Mouse (Mus musculus): ENCODE results near the gene Lrrk1. TPM values are rescaled to one million over a fixed set of nuclear protein-coding genes. Genes with fewer than 3 reads are reported as not detected.

The Lrrk1 gene
- polyA plus RNA-seq, 1 experiment, result 18.9 TPM

DNA sequence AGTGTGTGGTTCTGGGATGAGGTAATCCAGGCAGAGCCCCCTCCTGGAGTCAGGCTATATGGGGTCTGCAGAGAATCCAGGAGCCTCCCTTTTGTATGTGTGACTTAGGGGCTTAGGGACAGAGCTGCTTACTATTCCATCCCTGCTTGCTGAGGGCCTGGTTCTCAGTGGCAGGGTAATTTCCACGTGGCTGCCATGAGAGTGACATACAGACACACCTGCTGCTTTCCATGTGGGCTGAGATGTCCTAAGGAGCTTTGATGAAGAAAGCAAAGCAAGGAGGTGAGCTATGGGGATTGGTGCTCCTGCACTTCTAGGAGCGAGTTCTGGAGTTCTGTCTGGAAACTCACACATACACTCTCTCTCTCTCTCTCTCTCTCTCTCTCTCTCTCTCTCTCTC lies 139.1 kb downstream of the Lrrk1 start:
- TF ChIP-seq POLR2A (IDR thresholded peaks at IDR 0.05; ENCODE audit: low read depth, low read length) (no peak), CTCF (IDR thresholded peaks at IDR 0.05; ENCODE audit: extremely low read depth, insufficient read length, insufficient replicate concordance, low read depth, low read length) (no peak)
- H3K36me3 ChIP-seq (ENCODE audit: control insufficient read depth, insufficient read depth, low read length), result no peaks in the 10 kb centered on the region
- H3K4me1 ChIP-seq (ENCODE audit: control insufficient read depth, insufficient read depth, insufficient read length, low read length), result no peaks in the 10 kb centered on the region
- 57% methylated on average over 2 of the region's 2 CpGs for WGBS
- no peak overlapping the region for H3K4me3 ChIP-seq (ENCODE audit: low read depth, low read length)
- H3K27me3 ChIP-seq (ENCODE audit: control insufficient read depth, insufficient read depth, low read length), result no peaks in the 10 kb centered on the region
- no peak overlapping the region for H3K27ac ChIP-seq (ENCODE audit: insufficient read depth, low read depth, low read length)

DNA sequence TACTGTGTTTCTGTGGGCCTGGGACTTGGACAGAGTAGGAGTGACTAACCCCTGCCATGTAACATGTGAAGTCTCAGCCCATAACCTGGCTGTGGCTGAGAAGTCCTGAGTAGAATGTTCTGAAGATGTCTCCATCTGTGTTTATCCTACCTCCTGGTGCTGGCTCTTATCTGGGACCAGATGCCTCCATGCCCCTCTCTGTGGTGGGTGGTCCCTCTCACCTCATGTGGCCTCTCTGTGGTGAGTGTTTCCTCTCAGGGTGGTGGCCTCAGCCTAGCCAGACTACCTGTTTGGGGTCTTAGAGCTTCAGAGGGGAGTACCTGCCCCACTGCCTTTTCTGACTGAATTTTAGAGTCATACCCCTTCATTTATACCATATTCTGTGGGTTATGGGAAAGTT lies 139.9 kb downstream of the Lrrk1 start:
- TF ChIP-seq CTCF (IDR thresholded peaks at IDR 0.05; ENCODE audit: extremely low read depth, insufficient read length, insufficient replicate concordance, low read depth, low read length) (no peak), POLR2A (IDR thresholded peaks at IDR 0.05; ENCODE audit: low read depth, low read length) (no peak)
- no peaks in the 10 kb centered on the region for H3K4me1 ChIP-seq (ENCODE audit: control insufficient read depth, insufficient read depth, insufficient read length, low read length)

DNA sequence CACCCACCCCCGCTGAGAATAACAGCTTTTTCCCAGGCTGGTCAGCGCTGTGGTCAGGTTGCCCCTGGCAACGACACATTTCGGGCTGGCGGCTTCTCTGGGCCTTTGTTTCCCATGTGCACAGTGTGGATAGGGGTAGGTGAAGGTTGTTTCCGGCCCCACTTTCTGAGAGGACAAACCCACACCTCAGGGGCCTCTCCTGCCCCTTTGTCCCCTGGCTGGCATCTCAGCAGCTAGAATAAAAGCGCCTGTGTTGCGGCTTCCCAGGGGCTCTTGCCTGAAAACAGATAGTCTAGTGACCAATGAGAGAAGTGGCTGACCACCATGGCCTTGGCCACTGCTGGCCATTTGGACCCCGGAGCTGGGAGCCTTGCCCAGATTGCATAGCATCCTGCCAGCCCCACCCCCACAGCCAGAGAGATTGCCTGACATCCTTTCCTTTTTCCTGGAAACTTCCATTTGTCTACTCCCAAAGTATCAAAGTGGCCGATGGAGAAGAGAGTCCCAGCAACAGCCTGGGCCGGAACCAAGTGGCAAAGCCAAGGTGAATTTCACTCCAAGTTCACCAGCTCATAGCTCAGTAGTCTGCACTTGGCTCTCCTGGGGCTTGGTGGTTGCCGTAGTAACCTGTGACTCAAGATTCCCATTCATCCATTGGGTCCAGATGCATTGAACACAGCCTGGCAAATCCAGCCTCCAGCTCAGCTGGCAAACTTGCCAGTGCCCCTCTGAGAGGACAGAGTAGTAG lies 140.7 kb downstream of the Lrrk1 start:
- H3K27ac ChIP-seq (ENCODE audit: insufficient read depth, low read depth, low read length), result no peak overlapping the region
- H3K36me3 ChIP-seq (ENCODE audit: control insufficient read depth, insufficient read depth, low read length), result no peaks in the 10 kb centered on the region
- TF ChIP-seq CTCF (IDR thresholded peaks at IDR 0.05; ENCODE audit: extremely low read depth, insufficient read length, insufficient replicate concordance, low read depth, low read length) (no peak), POLR2A (IDR thresholded peaks at IDR 0.05; ENCODE audit: low read depth, low read length) (no peak)
- WGBS, result 82% methylated on average over 12 of the region's 12 CpGs
- no peaks in the 10 kb centered on the region for H3K27me3 ChIP-seq (ENCODE audit: control insufficient read depth, insufficient read depth, low read length)
- no peaks in the 10 kb centered on the region for H3K4me1 ChIP-seq (ENCODE audit: control insufficient read depth, insufficient read depth, insufficient read length, low read length)
- no peak overlapping the region for H3K4me3 ChIP-seq (ENCODE audit: low read depth, low read length)

More for the DNA sequence above, 139.9 kb downstream of the Lrrk1 start:
- H3K4me3 ChIP-seq (ENCODE audit: low read depth, low read length), result no peak overlapping the region
- no peaks in the 10 kb centered on the region for H3K27me3 ChIP-seq (ENCODE audit: control insufficient read depth, insufficient read depth, low read length)
- H3K36me3 ChIP-seq (ENCODE audit: control insufficient read depth, insufficient read depth, low read length), result no peaks in the 10 kb centered on the region
- H3K27ac ChIP-seq (ENCODE audit: insufficient read depth, low read depth, low read length), result no peak overlapping the region

DNA sequence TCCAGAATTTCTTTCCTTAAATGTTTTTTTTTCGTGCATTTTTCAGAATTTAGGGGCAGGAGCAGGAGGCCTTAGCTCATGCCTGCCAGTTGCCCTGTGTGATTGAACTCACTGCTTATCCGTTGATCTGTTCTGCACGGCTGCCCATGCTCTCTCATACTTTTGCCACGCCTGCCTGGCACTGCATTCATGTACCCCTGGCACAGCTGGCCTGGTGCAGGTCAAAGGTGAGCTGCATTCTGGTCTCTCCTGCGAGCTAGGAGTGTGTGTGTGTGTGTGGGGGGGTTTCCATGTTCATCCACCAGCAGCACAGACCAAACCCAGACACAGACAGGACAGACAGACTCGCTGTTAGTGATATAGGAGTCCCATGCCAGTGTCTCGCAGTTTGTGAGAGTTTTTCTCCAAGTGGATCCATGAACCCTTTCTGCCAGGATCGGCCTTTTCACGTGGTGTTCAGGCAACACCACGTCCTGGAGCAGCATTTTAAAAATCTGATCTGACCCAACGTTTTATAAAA lies 141.4 kb downstream of the Lrrk1 start:
- H3K36me3 ChIP-seq (ENCODE audit: control insufficient read depth, insufficient read depth, low read length), result no peaks in the 10 kb centered on the region
- TF ChIP-seq POLR2A (IDR thresholded peaks at IDR 0.05; ENCODE audit: low read depth, low read length) (no peak), CTCF (IDR thresholded peaks at IDR 0.05; ENCODE audit: extremely low read depth, insufficient read length, insufficient replicate concordance, low read depth, low read length) (no peak)
- H3K4me3 ChIP-seq (ENCODE audit: low read depth, low read length), result no peak overlapping the region
- H3K4me1 ChIP-seq (ENCODE audit: control insufficient read depth, insufficient read depth, insufficient read length, low read length), result no peaks in the 10 kb centered on the region
- no peak overlapping the region for H3K27ac ChIP-seq (ENCODE audit: insufficient read depth, low read depth, low read length)
- no peaks in the 10 kb centered on the region for H3K27me3 ChIP-seq (ENCODE audit: control insufficient read depth, insufficient read depth, low read length)
- WGBS, result 61% methylated on average over 11 of the region's 11 CpGs

DNA sequence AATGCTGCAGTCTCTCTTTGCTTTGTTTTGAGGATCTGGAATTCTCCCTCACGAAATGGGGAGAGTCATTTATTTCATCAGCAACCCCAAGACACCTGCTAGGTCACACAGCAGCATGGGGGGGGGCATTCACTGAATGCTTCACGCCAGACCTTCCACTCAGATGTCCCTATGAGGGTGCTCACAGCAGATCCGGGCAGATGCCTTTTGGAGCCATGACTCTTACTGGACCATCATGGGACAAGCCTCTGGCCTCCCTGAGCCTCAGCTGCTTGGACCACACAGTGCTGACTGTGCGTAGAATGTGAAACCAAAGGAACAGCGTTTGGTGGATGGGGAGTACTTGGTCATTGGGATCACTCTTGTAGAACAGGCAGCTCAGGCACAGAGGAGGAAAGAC lies 142.5 kb downstream of the Lrrk1 start:
- Histone ChIP-seq H3K27ac (ENCODE audit: insufficient read depth, low read depth, low read length) (no peak overlapping the region), H3K4me1 (ENCODE audit: control insufficient read depth, insufficient read depth, insufficient read length, low read length) (no peaks in the 10 kb centered on the region), H3K4me3 (ENCODE audit: low read depth, low read length) (no peak overlapping the region), H3K36me3 (ENCODE audit: control insufficient read depth, insufficient read depth, low read length) (no peaks in the 10 kb centered on the region), H3K27me3 (ENCODE audit: control insufficient read depth, insufficient read depth, low read length) (no peaks in the 10 kb centered on the region)
- TF ChIP-seq POLR2A (IDR thresholded peaks at IDR 0.05; ENCODE audit: low read depth, low read length) (no peak), CTCF (IDR thresholded peaks at IDR 0.05; ENCODE audit: extremely low read depth, insufficient read length, insufficient replicate concordance, low read depth, low read length) (no peak)
- WGBS, result 84% methylated on average over 5 of the region's 5 CpGs

DNA sequence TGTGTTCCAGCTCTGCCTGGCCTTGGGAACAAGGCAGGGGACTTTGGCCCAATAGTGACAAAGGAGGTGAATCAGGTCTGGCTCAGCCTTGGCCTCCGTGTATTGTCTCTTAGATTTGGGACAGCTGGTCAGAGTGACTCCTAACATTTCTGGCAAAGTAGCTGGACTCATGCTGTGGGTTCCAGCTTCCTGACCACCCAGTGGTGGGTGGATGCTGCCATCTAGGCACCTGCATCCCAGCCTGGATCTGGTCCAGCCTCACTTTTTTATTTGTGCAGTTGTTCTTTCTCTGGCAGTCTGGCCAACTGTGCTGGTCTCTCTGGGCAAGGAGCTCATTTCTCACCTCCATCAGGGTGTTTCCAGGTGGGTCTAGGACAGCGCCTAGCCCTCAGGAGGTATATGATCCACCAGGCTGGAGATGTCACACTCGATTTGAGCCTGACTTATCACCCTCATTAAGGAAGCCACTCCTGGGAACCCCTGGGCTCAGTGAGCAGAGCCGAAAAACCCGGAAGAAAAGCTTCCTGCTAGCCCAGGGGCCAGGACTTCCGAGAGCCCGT lies 144.3 kb downstream of the Lrrk1 start:
- Histone ChIP-seq H3K36me3 (ENCODE audit: control insufficient read depth, insufficient read depth, low read length) (no peaks in the 10 kb centered on the region), H3K4me3 (ENCODE audit: low read depth, low read length) (no peak overlapping the region), H3K27me3 (ENCODE audit: control insufficient read depth, insufficient read depth, low read length) (no peaks in the 10 kb centered on the region), H3K27ac (ENCODE audit: insufficient read depth, low read depth, low read length) (no peak overlapping the region), H3K4me1 (ENCODE audit: control insufficient read depth, insufficient read depth, insufficient read length, low read length) (no peaks in the 10 kb centered on the region)
- 66% methylated on average over 7 of the region's 7 CpGs for WGBS
- TF ChIP-seq POLR2A (IDR thresholded peaks at IDR 0.05; ENCODE audit: low read depth, low read length) (no peak), CTCF (IDR thresholded peaks at IDR 0.05; ENCODE audit: extremely low read depth, insufficient read length, insufficient replicate concordance, low read depth, low read length) (no peak)

DNA sequence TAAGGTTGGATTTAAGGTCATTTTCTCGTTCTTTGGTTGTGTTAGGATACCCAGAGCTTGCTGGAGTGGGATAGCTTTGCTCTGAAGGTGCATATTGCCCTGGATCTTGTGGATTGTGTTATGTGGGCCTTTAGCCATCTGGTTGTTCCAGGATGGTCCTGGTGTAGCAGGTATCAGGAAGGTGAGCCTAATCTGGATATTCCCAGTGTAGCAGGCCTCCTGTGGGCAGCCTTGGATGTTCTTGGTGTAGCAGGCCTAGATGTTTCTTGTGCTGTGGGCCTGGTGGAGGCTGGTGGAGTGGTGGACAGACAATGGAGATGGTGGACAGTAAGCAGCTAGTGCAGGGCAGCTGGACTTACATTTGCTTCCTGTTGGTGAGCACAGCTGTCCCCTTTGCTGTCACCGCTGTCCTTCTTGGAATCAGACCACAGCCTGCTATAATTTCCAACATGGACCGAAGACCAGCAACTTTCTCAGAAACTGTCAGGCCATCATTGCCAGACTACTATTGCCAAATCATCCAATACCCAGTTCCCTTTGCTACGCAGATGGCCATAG lies 146.2 kb downstream of the Lrrk1 start:
- Histone ChIP-seq H3K27ac (ENCODE audit: insufficient read depth, low read depth, low read length) (no peak overlapping the region), H3K4me1 (ENCODE audit: control insufficient read depth, insufficient read depth, insufficient read length, low read length) (no peaks in the 10 kb centered on the region), H3K4me3 (ENCODE audit: low read depth, low read length) (no peak overlapping the region), H3K27me3 (ENCODE audit: control insufficient read depth, insufficient read depth, low read length) (no peaks in the 10 kb centered on the region), H3K36me3 (ENCODE audit: control insufficient read depth, insufficient read depth, low read length) (no peaks in the 10 kb centered on the region)
- TF ChIP-seq POLR2A (IDR thresholded peaks at IDR 0.05; ENCODE audit: low read depth, low read length) (no peak), CTCF (IDR thresholded peaks at IDR 0.05; ENCODE audit: extremely low read depth, insufficient read length, insufficient replicate concordance, low read depth, low read length) (no peak)
- WGBS, result 89% methylated on average over 4 of the region's 4 CpGs

All from small intestine, adult 2 months (tissue).